Mouse (Mus musculus): ENCODE results near the gene Tob1.

DNA sequence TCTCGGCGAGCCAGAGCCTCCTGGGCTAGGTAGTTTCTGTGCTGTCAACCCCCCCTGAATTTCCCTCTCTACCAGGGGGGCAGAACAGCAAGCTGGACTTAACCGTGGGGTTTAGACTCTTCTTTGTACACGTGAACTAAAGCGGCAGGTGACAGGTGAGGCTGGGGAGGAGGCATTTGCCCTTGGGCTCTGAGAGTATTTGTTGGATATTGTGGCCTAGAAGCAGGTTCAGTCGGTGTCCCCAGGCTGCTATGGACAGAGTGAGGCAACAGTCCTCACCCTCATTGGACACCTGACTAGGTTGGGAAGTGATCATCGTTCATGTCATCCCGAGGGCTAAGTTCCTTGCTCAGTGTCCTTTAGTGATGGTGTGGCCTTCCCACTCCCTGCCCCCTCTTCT is 23.6 kb downstream of the Tob1 start:
- no peak for TF ChIP-seq EP300 (IDR thresholded peaks at IDR 0.05; ENCODE audit: low read depth)
- TF ChIP-seq CTCF (IDR thresholded peaks at IDR 0.05; ENCODE audit: low read depth): no peak

Data from liver, postnatal 0 days (tissue).